Mouse (Mus musculus) kidney, adult 9 months (tissue): Measurements from ENCODE around the gene Zbtb6.
A peak's percentile ranks its signal among the peaks of the same experiment; 100 is the strongest.

Experiments
- DNase-seq: peaks from one replicate; pipeline ENCODE4 v3.0.0; 2022

The Zbtb6 gene

DNA sequence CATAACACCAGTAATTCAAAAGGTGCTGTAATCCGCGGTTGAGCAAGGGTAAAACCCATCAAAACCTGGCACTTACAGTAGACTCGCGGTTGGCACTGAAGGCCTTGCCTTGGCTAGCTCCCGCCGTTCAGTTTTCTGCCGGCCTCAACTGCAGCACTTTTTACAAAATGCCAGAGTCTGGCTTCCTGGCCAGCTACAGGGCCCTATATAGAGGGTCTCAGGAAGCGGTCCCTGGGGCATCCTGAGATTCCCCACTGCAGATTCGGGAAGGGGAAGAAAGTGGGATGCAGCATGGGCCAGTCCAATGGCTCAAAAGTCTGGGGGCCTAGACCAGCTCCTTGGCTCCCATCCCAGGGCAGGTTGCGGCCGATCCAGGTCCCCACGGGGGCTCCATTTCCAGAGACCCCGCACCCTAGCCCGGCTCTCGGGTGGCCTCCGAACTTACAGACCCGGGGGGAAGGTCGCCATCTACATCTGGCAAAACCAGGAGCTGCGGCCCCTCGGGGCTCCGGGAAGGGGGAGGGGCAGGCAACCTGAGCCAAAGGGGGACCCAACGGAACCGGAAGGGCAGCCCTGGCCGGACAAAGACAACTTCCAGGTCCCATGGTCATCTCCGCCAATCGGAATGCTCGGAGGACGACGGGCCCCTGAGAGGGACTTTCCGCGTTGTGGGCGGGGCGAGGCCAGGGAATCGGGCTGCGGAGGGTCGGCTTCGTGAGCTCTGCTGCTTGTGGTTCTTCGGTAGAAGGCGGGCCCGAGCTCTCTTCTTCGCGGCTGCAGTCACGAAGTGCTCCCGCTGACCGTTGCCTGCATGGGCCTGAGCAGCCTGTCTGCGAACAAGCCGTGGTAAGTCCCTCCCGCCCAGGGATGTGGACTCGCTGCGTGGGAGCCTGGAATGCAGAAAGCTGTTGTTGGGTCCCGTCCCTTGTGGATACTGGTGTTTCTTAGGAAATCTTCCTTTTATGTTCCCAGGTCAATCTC, at the start of gene Zbtb6, which contains the start of the genes Zbtb26 and Rabgap1:
TSS of gene Zbtb6 (minus strand) at position 561 of the 981 bp plus-strand sequence.
TSS of gene Zbtb26 (minus strand) at position 525 of the 981 bp plus-strand sequence.
TSS of gene Rabgap1 (plus strand) at position 669 of the 981 bp plus-strand sequence.
- DNase-seq = peak; percentile 97

DNA sequence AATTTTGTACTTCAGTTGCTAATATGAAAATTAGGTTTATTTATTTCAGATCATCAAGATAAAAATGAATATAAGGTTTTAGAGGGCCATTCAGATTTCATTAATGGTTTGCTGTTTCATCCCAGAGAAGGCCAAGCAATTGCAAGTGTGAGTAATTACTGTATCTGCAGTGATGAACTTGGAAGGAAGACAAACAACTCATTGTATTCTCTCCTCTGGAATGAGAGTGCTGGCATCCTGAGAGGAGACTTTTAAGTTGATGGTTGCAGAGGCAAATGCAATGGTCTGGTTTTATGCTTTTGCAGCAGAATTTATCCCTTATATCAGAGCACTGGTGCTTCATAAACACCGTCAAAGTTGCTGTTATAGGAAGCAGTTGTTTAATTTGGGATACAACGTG, 46.0 kb upstream of the Zbtb6 start:
- DNase-seq = no peak

DNA sequence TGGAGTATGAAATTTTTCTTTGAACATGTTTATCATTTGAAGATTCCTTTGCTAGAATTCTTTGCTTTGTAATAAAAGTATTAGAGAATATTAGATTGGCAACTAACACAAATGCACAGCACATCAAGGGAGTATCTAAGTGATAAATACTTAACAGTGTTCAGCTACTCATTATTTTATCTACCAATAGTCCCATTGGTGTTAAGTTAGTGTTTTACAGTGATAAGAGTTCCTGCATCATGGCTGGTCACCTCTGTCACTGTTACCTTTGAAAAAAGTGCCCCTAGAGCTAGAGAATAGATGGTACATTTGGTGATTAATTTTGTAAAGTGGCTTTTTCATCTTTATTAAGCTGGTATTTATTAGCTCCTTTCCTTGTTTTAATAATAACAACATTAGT, 43.4 kb upstream of the Zbtb6 start:
- DNase-seq = no peak

DNA sequence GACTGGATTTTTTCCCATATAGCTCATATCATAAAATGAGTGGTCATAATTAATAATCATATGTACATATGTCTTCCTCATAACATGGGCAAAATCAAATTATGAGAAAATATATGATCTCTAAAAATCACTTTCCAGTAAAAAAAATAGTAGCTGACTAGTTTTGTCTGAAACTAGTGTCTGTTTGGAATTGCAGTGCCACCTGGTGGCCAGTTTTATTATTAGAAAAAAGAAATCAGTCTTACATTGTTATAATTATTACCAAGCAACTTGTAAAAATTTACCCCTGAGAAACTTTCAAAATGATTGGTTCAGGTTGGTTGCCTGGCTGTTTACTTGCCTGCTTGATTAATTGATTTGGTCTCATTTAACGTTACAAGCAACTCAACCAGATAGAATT, 42.4 kb upstream of the Zbtb6 start:
- DNase-seq = peak; percentile 70

DNA sequence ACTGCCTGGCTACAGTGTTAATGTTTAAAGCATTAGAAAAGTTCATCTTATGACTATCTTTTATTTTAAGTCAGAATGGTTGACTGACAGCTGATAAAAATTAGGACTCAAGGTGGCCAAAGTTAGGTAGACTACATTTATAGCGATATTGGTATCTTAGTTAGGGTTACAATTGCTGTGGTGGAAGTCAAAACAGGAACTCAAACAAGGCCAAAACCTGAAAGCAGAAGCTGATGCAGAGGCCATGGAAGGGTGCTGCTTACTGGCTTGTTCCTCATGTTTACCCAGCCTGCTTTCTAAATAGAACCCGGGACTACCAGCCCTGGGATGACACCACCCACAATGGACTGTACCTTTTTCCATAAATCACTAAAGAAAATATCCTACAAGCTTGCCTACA, 41.2 kb upstream of the Zbtb6 start:
- DNase-seq = no peak

DNA sequence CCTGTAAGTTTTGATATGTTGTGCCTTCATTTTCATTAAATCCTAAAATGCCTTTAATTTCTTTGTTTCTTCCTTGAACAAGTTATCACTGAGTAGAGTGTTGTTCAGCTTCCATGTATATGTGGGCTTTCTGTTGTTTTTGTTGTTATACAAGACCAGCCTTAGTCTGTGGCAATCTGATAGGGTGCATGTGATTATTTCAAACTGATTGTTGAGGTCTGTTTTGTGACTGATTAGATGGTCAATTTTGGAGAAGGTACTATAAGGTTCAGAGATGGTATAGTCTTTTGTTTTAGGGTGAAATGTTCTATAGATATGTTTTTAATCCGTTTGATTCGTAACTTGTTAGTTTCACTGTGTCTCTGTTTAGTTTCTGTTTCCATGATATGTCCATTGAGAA, 37.1 kb upstream of the Zbtb6 start:
- DNase-seq = no peak

DNA sequence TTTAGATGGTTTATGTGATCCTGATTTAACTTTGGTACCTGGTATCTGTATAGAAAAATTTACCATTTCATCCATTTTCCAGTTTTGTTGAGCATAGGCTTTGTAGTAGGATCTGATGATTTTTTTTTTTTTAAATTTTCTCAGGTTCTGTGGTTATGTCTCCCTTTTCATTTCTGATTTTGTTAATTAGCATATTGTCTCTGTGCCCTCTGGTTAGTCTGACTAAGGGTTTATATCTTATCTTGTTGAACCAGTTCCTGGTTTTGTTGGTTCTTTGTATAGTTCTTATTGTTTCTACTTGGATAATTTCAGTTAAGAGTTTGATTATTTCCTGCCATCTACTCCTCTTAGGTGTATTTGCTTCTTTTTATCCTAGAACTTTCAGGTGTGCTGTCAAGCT, 36.6 kb upstream of the Zbtb6 start:
- DNase-seq = no peak

DNA sequence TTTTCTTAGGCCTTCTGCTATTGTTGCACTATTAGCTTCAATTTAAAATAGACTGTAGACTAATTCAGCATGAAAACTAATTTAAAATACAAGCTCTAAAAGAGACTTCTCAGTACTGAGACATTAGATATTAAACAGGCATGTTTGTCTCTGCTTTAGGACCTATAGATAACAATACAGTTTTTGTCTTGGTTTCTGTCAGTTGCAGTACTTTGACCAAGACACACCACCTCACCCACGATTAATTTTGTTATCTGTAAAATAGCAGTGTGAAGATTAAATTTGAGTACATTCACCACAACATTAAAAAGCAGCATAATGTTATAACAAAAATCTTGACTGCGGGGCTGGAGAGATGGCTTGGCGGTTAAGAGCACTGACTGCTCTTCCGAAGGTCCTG, 23.3 kb upstream of the Zbtb6 start:
- no peak for DNase-seq

DNA sequence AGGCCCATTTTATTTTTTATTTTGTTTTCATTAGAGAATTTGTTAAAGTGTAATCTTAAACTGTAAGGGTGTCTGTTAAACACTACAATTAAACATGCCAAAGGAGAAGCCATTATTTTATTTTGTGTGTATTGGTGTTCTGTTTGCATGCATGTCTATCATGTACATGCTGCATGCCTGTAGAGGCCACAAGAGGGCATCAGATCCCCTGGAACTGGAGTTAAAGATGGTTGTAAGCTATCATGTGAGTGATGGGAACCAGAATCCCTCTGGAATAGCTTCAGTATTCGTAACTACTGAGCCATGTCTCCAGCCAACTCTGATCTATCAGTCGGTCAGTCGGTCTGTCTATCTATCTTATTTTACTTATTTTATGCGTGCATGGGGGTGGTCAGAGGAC, 17.7 kb upstream of the Zbtb6 start:
- DNase-seq = no peak

DNA sequence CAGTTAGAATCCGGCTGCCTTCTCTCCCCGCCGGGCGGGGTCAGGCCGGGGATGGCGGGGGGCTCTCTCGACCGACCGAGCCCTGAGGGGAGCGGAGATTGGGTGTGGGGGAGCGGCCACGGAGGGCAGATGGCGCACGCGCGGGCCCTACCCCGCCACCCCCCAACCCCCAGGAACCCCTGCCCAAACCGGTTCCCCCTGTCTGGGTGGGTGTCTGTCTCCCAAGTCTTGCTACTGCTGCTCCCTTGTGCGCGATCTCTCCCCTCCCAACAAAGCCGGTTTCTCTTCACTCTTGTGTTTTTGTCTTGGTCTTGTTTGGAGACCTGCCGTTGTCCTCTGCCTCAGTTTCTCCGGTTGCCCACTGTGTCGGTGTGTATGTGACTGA, 9.4 kb upstream of the Zbtb6 start:
- DNase-seq = peak; percentile 26

DNA sequence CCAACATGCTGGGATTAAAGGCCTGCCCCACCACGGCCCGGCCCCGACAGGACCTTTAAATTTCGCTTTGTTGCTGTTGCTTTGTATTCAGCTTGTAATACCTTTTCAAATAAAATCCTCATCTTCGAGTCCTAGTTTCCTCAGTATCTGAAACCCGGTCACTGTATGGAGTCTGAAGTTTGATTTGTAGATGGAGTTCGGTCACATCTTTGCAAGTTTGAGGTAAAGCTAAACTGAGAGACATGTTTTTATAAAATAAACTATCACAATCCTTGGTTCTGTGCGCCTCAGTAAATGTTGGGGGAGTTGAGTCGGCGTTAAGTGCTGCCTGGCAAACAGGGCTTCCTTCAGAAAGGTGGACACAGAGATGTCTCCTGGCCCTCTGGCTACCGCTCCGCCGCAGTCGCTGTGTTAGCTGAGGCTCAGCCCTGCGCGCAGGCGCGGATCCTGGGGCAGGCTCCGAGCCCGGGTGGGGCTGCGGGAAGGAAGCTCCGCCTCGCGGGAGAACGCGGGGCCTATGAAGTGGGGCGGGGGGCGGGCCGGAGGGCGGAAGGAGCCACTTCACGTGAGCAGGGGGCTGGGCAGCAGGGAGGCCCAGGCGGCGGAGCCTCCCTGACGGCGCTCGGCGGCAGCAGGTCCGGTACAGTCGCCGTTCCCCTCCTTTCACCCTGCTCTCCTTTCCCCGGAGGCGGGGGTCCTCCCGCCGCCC, 8.8 kb upstream of the Zbtb6 start:
- peak; percentile 93 for DNase-seq

DNA sequence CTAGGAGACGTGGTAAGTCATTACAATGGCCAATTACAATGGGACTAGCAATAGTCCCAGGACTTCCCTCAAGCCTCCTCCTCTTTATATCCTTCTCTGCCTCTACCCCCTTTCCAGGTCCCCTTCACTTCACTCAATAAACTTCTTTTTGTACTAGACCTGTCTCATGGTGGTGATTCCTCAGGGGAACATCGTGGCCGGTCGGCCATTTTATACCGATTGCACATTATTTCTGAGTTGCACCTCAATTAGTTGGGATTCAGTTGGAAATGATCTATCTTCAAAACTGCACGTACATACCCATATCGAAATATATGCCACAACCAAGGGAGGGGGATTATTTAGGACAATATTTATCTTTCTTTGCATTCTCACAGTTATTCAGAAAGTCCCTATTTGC, 11.4 kb downstream of the Zbtb6 start:
- DNase-seq = no peak

DNA sequence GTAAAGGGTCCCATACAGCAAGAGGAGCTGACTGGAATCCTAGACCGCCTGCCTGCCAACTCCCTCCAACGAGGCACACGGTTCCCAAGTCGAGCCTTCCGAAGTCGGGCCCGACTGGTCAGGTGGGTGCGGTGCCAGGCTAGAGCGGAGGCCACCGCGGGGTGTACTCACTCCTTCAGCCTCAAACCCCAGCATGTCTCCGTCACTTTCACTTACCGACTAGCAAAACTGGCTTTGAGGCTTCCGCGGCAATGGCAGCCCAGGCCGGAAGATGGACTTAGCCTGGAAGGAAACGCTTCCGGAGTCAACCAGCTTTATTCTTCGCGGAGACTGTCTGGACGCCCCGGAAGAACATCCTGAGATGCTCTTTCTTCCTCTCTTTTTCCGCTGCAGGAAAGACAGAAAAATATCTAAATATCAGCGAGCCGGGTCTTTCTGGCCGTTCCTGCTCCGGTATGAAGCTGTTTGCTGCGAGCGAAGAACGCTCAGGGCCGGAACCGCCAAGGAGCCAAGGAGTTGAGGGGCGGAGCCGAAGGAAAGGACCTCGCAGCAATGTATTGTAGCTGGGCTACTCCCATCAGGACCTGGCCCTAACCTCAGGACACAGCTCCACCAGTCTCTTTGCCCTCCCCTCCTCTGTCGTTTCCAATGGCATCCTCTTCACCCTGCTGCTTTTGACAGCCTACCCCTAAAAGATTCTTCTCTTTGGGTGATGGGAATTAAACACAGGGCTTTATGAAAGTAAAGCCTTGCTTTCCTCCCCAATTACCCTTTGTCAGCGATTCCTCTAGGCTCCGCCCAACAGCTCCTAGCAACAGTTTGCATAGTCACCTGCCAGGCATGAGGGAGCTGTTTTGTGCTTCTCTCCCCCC, 12.1 kb downstream of the Zbtb6 start:
- DNase-seq = peak; percentile 91

DNA sequence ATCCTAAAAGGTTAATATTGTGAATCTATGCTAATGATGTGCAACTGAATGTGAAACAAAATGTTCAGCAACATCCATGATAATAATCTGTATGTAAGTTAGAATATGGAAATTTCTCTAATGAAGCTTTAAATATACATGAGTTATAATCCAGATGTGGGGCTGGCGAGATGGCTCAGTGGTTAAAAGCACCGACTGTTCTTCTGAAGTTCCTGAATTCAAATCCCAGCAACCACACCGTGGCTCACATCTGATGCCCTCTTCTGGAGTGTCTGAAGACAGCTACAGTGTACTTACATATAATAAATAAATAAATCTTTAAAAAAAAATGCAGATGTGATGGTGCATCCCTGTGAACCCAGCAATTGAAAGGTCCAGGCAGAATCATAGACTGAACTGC, 19.3 kb downstream of the Zbtb6 start:
- no peak for DNase-seq

DNA sequence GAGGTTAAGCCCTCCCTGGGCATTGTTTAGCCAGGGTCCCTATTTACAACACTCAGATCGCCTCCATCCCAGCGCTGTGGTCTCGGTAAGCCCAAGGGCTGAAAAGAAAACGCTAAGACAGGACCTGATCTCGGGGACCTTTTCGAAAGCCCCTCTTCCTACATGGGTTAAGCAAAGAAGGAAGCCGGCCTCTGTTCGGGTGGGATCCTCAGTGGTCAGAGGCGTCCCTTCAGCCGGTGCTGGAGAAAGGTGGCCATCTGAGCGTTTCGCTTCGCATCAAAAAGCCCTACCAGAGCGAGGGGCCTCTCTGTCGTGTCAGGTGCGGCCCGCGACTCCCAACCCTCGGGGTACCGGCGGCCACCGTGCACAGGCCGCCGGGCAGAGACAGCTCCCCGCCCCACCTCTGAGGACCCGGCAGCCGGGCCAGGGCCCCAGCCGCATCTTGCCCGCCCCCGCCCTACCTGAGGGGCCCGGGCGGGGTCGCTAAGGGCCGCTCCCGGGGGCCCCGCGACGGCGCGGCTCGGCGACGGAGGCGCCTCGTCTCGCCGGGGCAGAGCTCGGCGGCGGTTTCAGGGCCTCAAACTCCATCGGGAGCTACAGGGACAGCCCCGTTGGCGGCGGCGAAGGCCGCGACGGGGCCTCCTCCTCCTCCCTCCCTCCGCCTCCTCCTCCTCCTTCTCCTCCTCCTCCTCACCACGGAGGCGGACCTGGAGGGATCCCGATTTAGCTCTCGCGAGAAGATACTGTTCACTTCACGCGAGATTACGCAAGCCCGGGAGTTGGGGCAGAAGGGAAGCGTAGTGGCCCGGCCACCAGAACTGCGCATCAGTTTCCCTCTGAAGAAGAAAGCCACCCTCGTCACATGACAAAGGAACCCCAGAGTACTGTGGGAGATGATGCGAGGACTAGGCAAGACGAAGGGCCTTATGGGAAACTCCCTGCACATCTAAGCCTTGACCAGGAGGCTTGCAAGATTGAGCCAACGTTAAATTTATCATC, 20.4 kb downstream of the Zbtb6 start, which contains the start of gene Rc3h2:
TSS of gene Rc3h2 (minus strand) at position 598 of the 999 bp plus-strand sequence.
- DNase-seq = peak; percentile 97

DNA sequence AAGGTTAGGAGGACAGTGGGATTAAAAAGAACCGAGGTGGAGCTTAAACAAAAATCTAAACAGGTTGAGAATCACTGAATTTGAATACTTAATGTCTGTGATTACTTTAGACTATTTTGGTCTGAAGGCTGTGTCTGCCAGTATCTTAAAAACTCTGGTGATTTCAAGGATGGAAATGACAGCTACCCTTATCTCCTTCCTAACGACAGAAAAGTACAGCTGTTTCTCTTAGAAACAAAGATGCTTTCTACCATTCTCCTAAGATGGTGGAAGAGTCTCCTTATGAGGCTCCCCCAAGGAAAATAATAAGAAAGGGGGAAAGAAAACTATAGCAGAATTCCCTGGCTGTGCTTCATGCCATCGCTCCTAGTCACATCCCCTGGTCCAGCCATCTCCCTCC, 21.1 kb downstream of the Zbtb6 start:
- no peak for DNase-seq

DNA sequence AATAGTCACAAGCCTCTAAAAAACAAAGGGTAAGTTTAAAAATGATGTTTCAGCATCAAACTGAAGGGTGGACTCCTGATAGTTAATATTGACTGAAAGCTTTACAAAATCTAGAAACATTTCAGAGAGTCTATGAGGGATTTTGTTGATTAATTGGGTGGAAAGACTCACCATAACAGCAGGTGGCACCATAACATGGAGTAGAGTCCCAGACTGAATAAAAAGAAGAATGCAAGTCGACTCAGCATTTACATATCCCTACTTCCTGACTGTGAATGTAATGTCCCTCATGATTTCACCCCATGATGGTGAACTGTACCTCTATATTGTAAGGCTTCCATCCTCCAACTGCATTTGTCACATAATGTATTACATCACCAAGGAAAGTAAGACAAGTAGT, 47.4 kb downstream of the Zbtb6 start:
- DNase-seq = peak; percentile 8

DNA sequence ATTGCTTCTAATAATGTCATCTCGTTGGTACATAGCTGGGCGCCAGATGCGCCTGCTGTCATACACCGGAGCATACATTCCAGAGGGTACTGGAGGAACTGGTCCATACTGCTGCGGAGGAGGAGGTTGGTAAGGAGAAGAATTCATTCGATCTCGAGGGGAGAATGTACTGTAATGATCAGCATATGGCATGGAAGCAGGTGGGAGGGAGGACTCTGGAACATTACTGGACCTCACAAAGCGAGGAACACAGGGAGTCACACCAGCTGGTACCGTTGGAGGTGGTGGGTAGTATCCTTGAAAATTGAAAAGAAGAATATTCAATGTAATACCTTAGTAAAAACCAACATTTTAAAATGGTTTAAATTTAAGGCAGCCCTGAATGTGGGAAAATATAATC, 60.0 kb downstream of the Zbtb6 start:
- no peak for DNase-seq

DNA sequence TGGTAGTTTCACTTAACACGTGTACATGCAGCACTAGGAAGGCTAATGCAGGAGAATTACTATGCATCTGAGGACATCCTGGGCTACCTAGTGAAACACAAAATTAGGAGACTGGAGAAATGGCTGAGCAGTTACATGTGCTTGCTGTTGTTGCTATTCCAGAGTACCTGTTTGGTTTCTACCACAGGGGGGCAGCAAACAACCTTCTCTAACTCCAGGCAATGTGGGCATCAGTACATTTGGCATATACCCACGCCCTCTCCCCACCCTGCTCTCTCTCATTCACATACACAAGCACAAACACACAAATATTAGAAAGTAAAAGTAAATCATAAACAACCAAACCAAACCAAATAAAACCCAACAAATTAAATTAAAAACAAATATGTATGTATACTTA, 62.8 kb downstream of the Zbtb6 start:
- peak; percentile 72 for DNase-seq

DNA sequence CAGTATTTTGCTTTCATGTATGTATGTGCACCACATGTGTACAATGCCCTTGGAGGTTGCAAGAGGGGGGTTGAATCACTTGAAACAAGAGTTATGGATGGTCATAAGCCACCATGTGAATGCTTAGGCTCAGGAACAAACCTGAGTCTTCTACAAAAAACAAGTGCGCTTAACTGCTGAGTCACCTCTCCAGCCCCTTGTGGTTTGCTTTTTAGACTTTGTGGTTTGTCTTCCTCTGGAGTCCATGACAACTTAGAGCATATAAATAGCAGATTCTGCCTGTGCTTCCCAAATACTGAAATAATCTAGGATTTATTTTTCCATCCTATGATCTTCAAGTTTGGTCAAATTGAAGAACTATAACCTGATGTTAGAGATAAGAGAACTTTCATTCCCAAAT, 67.0 kb downstream of the Zbtb6 start:
- no peak for DNase-seq
